Mouse (Mus musculus) cerebellum, adult 2 months (tissue): Measurements from ENCODE around the gene Pknox2.

Source experiments
- CTCF ChIP-seq: fragments of 200-500 bp; IDR thresholded peaks from 2 replicates; pipeline ENCODE4 v1.5.1; 2011; ENCODE audit warnings: low read depth, mild to moderate bottlenecking, control low read depth, low read length, moderate library complexity, borderline replicate concordance; ENCODE audit not compliant: insufficient read depth
- POLR2A ChIP-seq: fragments of 200-500 bp; IDR thresholded peaks from 2 replicates; pipeline ENCODE4 v1.6.1; 2011; ENCODE audit warnings: low read length, control low read depth, borderline replicate concordance; ENCODE audit not compliant: insufficient read depth

DNA sequence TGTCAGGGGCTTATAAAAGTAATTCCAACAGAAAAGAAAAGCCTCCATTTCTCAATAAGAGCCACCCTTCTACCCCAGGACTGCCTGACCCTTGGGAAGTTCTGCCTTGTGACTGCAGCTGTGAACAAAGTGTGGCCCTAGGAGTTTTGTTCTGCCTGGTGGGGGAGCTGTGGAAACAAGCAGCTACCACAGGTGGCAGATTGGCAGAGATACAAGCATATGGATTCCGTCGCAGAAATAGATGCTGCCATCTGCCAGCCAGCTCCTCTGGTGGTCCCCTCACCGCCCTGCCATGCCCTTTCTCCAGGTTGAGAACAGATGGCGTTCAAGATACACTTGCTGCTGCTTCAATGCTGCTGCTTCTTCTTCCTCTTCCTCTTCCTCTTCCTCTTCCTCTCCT is 288.5 kb downstream of the Pknox2 start:
- TF ChIP-seq CTCF (peak; percentile 55; the same call in 1 of the 2 replicates), POLR2A (no peak)
